Mouse (Mus musculus) kidney, postnatal 25 days (tissue): ENCODE results near the gene Nol9.

Source experiments
- DNase-seq, 2 experiments: peaks; one replicate each; pipeline ENCODE4 v3.0.0; 2021; ENCODE audit warnings: mixed read lengths in 2 of 2

Gene Nol9

GRCm38 (mm10) chr4:152038985-152039830 is at the start of gene Nol9:
Gene Nol9 (plus strand): TSS chr4:152039321.
- peak; percentile 94 to 95 for DNase-seq

DNA sequence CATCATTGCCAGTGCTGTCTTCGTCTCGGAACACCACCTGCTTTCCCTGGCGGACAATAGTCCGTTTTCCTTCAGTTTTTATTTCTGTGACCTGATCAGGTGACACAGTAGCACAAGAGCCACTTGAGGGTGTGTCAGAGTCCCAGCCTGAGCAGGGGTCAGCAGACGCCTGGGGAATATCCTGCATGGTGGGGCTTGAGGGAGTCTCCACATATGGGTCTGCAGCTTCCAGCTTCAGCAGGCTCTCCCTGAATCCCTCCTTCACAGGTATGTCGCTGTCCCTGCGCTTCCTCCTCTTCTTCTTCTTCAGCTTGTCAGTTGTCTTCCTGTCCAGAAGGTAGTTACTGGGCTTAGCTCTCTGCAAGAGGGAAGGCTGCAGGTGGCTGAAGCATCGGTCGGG is 47.0 kb upstream of the Nol9 start:
- DNase-seq: no peak

- no peak for DNase-seq
These were observed 46.1 kb upstream of the Nol9 start for GRCm38 (mm10) chr4:151993035-151993434.

DNA sequence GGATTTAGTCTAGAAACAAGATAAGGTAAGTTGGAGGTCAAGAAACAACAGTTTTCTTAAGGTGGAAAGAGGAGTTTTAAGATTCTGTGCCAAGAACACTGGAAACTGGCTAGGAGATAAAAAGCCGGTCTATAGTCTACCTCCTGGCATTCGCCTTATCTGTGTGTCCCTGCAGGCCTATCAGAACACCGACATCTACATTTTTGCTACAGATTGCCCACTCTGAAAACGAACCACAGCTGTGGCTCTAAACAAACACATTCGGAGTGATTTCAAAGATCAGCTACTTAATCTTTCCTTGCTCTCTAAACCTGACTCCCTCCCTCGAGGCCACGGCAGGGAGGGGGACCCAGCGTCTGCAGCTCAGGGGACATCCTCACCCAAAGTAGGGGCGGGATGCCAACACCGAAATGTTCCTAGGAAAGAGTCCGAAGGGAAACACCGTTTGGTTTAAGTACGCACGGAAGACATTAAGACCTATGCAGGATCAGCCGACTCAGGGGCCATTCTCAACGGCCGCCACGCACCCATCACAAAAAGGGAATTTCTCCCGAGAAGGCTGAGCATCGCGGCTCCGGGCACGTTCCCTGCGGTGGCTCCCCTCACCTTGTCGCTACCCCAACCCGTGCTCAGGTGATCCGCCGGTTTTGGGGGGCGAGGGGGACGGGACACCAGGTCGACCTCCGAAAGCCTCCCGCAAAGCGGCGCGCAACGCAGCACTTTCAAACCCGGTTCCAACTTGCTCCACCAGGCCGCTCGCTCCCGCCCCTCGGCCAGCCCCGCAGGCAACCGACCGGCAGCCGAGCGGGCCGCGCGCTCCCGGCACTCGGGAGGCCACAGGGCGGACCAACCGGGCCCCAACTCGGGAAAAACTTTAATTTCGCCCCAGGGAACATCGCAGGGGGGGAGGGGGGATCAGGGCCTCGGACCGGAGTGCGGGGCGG is 44.6 kb upstream of the Nol9 start:
- peak; percentile 42 to 74 for DNase-seq

GRCm38 (mm10) chr4:151995371-151996172 is 43.5 kb upstream of the Nol9 start:
- DNase-seq: peak; percentile 38 to 67

DNA sequence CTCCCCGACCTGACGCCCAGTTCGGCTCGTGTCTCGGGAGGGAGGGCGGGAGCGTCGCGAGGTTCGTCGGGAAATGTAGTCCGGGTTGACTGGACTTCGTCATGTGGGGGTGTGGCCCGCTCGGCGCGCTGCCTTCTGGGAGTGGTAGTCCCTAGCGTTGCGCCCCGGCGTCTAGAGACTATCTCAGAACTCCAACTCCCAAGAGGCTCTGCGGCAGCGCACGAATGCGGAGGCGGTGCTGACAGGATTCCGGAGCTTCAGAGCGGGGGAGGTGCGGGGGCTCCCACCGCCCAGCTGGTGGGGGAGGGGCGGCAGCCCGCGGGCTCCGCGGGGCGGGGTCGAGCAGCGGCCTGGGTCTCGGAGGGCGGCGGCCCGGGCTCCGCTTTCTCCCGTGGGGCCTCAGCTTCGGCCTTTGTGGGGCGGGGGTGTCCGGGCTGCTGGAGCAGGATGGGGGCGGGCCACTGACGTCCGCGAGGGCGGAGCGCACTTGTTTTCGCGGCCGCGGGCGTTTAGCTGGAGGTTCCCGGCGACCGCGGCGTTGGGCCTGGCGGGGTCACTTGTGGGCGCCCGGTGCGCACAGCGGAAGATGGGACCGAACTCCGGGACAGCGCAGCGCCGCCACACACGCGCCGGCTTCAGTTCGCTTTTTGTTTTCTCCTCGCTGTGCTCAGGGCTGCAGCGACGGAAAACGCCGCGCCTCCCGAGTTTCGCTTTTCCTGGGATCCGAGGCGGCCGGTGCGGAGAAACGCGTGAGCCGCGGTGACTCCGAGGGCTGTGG is 42.8 kb upstream of the Nol9 start, which contains the start of gene Phf13:
Phf13 (minus strand) TSS at position 86 of the 778 bp plus-strand sequence.
- peak; percentile 99 for DNase-seq

DNA sequence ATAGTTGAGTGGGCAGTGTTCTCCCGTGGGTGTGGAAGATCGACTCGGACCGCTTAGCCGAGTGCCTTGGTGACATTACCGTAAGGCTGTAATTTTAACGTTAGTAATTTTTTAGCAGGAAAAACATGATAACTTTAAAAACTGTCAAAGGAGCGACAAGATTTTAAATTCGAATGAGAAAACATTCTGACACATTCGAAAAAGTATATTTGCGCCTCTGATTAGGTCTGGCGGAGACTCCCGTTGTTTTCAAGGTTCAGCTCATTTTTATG is 42.2 kb upstream of the Nol9 start:
- no peak for DNase-seq

DNA sequence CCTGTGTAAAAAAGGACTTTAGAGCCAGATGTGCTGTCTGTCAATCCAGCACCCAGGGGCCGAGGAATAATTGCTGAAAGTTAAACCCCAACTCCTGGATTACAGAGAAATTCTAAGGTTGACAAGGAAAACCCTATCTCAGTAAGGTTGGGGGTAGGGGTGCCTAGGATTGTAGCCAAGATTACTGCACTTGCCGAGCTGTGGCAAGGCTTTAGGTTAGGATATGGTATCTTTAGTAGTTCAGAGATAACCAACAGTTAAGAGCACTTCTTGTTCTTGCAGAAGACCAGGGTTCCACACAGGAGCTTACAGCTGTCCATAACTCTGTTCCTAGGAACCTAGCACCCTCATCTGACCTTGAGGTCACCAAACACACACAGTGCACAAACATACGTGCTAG is 41.4 kb upstream of the Nol9 start:
- DNase-seq: no peak

GRCm38 (mm10) chr4:151999481-151999880 is 39.6 kb upstream of the Nol9 start:
- DNase-seq: no peak

DNA sequence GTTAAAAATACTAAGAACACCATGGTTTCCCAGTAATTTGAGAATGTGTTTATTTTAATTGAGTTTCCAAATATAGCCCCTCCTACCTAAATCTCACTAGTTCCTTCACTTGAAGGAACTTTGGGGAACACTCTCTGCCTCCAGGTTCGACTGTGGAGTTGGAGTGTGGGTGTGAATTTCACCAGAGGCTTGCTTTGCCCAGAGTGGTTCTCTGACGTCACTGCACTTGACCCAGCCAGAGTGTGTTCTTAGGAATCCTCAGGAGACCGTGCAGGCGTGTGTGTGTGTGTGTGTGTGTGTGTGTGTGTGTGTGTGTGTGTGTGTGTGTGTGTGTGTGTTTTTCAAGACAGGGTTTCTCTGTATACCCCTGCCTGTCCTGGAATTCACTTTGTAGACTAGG is 38.2 kb upstream of the Nol9 start:
- DNase-seq: no peak

GRCm38 (mm10) chr4:152001335-152001734 is 37.8 kb upstream of the Nol9 start:
- no peak for DNase-seq

- no peak for DNase-seq
These were observed 37.1 kb upstream of the Nol9 start for GRCm38 (mm10) chr4:152002063-152002462.

DNA sequence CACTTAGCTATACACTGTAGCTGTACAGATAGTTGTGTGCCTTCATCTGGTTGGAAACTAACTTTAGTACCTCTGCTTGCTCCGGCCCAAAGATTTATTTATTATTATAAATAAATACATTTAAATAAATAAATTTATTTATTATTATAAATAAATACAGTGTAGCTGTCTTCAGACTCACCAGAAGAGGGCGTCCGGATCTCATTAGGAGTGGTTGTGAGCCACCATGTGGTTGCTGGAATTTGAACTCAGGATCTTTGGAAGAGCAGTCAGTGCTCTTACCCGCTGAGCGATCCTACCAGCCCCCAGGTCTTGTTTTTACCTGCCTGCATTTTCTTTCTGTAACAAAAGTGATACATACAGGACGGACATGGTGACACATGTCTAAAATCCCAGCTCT is 33.0 kb upstream of the Nol9 start:
- peak in 1 of 2 experiments; percentile 40 for DNase-seq

DNA sequence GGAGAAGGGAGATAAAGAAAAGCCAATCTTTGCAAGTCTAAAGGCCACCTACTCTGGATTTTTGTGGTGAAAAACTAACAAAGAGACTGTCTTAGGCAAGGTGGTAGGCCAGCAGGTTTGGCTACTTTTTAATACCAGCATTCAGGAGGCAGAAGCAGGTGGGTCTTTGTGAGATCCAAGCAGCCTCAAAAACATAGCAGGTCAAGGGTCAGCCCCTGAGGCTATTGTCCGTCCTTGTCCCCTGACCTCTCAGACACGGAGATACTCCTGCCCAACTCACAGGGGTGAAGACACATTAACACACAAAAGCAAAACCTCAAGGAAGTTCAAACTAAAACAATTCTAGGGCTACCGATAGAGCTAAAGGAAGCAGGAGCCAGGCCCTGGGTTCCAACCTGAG is 32.3 kb upstream of the Nol9 start:
- DNase-seq: no peak

DNA sequence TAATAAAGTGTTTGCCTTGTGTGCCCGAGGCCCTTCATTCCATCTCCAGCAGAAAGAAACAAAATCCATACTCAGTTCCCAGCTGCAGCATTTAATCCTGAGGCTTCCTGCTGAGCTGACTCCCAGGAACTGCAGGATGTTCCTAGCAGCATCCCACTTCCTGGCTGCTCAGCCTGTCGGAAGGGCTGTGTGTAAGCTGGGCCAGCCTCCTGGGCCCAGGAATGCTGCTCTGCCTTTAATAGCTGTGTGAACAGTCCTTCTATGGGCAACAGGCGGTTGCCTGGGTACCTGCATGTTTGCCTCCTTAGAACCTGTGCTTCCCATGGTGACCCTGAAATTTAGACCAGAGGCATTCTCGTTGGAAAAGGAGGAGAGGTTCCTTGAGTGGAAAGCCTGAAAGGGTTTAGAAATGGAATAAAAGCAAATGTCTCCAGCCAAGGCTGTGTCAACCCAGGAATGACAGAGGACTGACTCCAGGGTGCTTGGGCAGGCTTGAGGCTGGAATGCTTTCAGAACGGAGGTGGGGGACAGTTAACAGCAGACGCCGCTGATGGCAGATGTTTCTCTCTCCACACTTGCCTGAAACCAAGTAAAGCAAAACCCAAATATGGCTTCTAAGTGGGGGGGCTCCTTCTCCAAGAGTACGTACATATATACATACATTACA is 31.5 kb upstream of the Nol9 start:
- DNase-seq: peak; percentile 56 to 85

DNA sequence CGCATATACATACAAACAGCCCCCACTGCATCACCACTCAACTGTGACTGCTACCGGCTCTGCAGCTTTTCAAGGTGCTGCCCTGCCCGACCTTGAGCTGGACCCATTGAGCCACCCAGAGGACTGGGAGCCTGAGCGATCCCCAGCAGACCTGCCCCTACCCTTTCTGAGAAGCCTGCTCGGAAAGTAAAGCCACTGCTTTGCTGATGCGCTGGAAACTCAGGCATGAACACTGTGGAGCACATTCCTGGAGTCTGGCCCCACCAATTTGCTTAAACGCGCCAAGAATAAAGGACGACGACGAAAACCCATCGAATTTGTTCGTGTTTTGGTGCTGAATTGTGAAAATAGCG is 31.0 kb upstream of the Nol9 start:
- DNase-seq: peak; percentile 39 to 80

GRCm38 (mm10) chr4:152008622-152009075 is 30.5 kb upstream of the Nol9 start, which contains the start of gene Klhl21:
Gene Klhl21 (plus strand): TSS chr4:152008803.
- DNase-seq: peak; percentile 95 to 97

DNA sequence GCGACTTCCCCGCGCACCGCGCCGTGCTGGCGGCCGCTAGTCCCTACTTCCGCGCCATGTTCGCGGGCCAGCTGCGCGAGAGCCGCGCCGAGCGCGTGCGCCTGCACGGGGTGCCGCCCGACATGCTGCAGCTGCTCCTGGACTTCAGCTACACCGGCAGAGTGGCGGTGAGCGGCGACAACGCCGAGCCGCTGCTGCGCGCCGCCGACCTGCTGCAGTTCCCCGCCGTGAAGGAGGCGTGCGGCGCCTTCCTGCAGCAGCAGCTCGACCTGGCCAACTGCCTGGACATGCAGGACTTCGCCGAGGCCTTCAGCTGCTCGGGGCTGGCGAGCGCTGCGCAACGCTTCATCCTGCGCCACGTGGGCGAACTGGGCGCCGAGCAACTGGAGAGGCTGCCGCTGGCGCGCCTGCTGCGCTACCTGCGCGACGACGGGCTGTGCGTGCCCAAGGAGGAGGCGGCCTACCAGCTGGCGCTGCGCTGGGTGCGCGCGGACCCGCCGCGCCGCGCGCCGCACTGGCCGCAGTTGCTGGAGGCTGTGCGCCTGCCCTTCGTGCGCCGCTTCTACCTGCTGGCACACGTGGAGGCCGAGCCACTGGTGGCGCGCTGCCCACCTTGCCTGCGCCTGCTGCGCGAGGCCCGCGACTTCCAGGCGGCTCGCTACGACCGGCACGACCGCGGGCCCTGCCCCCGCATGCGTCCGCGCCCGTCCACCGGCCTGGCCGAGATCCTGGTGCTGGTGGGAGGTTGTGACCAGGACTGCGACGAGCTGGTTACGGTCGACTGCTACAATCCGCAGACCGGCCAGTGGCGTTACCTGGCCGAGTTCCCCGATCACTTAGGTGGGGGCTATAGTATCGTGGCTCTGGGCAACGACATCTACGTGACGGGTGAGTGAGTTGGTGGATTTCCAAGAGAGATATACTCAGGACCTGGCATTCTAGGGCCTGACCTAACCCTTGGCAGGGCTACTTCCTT is 29.8 kb upstream of the Nol9 start:
- DNase-seq: peak; percentile 56 to 79

GRCm38 (mm10) chr4:152010091-152010706 is 28.9 kb upstream of the Nol9 start:
- peak; percentile 52 to 81 for DNase-seq

DNA sequence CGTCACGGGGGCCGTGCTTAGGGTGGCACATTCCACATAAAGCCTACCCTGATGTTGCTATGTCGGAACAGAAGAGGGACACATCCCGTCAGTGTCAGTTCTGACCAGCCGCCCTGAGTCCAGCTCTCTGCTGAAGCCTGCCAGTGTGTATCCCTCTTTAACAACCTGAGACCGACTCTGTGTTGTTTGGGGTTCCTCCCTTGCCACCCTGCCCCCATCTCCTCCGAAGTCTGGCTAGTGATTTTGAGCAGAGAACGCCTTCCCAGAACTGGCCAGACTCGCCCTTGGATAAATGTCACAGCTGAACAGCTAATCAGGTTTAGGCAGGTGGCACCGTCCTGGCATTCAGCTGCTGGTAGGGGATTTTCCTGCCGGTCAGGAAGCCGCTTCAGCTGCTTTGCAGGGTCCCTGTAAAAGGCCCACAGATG is 28.4 kb upstream of the Nol9 start:
- DNase-seq: peak; percentile 15 to 54
